Mouse (Mus musculus) adrenal gland, postnatal 10 days (tissue): ENCODE results near the gene Gm20823. TPM values are rescaled to one million over a fixed set of nuclear protein-coding genes. Genes with fewer than 3 reads are reported as not detected.
"Not testable (repeated sequence)": the region's sequence is repeated elsewhere in the genome, so short reads cannot be mapped to it uniquely, and the experiment has no call there.

Experiments used
- DNase-seq: peaks from one replicate; pipeline ENCODE4 v3.0.0; 2021; ENCODE audit warnings: mixed read lengths
- long read RNA-seq, 2 experiments: library from polyadenylated mRNA; stranded (forward); transcript quantifications; one replicate each; pipeline ENCODE4 v2.0.0; 2021
- total RNA-seq, 2 experiments: library from RNA; stranded (reverse); gene quantifications; 2 replicates each; pipeline ENCODE4 v1.2.3; 2021

Gene Gm20823
- not detected for total RNA-seq
- long read RNA-seq, experiment 1, result 0 reads
- long read RNA-seq, experiment 2, result 0 reads

DNA sequence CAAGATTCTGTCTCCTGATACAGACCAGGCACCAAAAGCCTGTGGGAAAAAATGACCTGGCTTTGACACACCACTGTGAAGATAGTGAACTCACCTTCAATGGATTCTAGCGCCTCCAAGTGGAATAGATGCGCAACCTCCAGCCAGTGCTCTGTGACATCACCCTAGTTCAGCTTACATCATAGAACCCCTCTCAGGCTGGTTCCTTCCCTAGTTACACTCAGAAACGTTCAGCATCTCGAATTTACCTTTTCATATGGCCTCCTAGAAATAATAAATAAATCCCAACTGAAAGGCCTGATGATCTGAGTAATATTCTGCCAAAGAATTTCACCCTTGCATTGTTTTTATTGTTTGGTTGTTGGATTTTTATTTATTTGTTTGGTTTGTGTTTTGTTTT, at the start of gene Gm20823:
TSS of gene Gm20823 (minus strand) at position 101 of the 400 bp plus-strand sequence.
- not testable (repeated sequence) for DNase-seq
